16 mouse cellular contexts compared by ENCODE assay signal in genomic region chr6:54318618-54319017, GRCm38 (mm10).
"Had no signal": no experiment of that assay in that cellular context is flagged by ENCODE, and none has a peak within 500 bp of the region (broad histone marks: within the 10 kb centered on the region; RNA-seq: fewer than 3 reads in every experiment).

No protein-coding gene starts in this region.

- H3K4me1 ChIP-seq: neural tube, embryonic 15.5 days; stomach, embryonic 15.5 days had no signal

- H3K4me2 ChIP-seq: neural tube, embryonic 13.5 days; neural tube, embryonic 15.5 days; stomach, embryonic 15.5 days had no signal

- DNase-seq: retina, postnatal 1 day; right cerebral cortex, adult 18-20 months; right cerebral cortex, postnatal 14 days; right cerebral cortex, postnatal 25 days; right cerebral cortex, postnatal 4 days; spleen, adult 18-20 months; thymus, adult 18-20 months; thymus, adult 2 months; thymus, postnatal 14 days; thymus, postnatal 25 days; thymus, postnatal 36 days; thymus, postnatal 4 days had no signal

- H3K27ac ChIP-seq: neural tube, embryonic 13.5 days; neural tube, embryonic 15.5 days; stomach, embryonic 15.5 days; stomach, postnatal 0 days had no signal

- H3K9me3 ChIP-seq: neural tube, embryonic 13.5 days; neural tube, embryonic 15.5 days; stomach, embryonic 15.5 days had no signal

- H3K36me3 ChIP-seq: neural tube, embryonic 13.5 days; neural tube, embryonic 15.5 days; stomach, embryonic 15.5 days had no signal

- H3K9ac ChIP-seq: neural tube, embryonic 13.5 days; neural tube, embryonic 15.5 days; stomach, embryonic 15.5 days had no signal

- H3K4me3 ChIP-seq: neural tube, embryonic 13.5 days; neural tube, embryonic 15.5 days; stomach, embryonic 15.5 days had no signal

- H3K27me3 ChIP-seq: stomach, embryonic 15.5 days had no signal
